ENCODE assay signal across 8 mouse cellular contexts in genomic region chr17:13006984-13007383, GRCm38 (mm10). TPM values are rescaled to one million over a fixed set of nuclear protein-coding genes. Genes with fewer than 3 reads are reported as not detected.
DNase-seq lines count a peak whose midpoint lies in the region; ATAC-seq lines count a peak whose summit lies in the region.

No protein-coding gene starts in this region.

- peak overlapping the region; percentile 60 for H3K4me2 ChIP-seq in kidney, embryonic 16.5 days (replicated peaks; ENCODE audit: low read depth, low read length)
- H3K4me2 ChIP-seq in embryonic facial prominence, embryonic 12.5 days (replicated peaks), result peak overlapping the region; percentile 72
- H3K4me2 ChIP-seq in intestine, embryonic 15.5 days (replicated peaks), result peak overlapping the region; percentile 85
- H3K4me2 ChIP-seq in neural tube, embryonic 12.5 days (replicated peaks), result peak overlapping the region; percentile 74

- H3K4me3 ChIP-seq in kidney, embryonic 16.5 days (ENCODE audit: low read length), result peak overlapping the region; percentile 89
- peak overlapping the region; percentile 87 for H3K4me3 ChIP-seq in embryonic facial prominence, embryonic 12.5 days
- H3K4me3 ChIP-seq in intestine, embryonic 15.5 days (replicated peaks), result no peak overlapping the region
- H3K4me3 ChIP-seq in neural tube, embryonic 12.5 days, result no peak overlapping the region

- H3K27ac ChIP-seq in kidney, embryonic 16.5 days (ENCODE audit: low read length), result peak overlapping the region; percentile 70
- H3K27ac ChIP-seq in embryonic facial prominence, embryonic 12.5 days, result no peak overlapping the region
- no peak overlapping the region for H3K27ac ChIP-seq in intestine, embryonic 15.5 days
- H3K27ac ChIP-seq in neural tube, embryonic 12.5 days, result no peak overlapping the region

- no peak for DNase-seq in kidney, postnatal 4 days
- no peak for DNase-seq in urinary bladder, adult 2 months (ENCODE audit: low spot score)
- no peak for DNase-seq in urinary bladder, postnatal 4 days (ENCODE audit: low spot score in 2 of 2)
- DNase-seq in left cerebral cortex, adult 9 months (ENCODE audit: low spot score in 2 of 2), result no peak

- ATAC-seq in kidney, embryonic 16.5 days (ENCODE audit: low FRiP score, low TSS enrichment), result no peak
- no peak for ATAC-seq in embryonic facial prominence, embryonic 12.5 days (ENCODE audit: insufficient number of reproducible peaks, insufficient read depth, low FRiP score, low TSS enrichment)
- ATAC-seq in intestine, embryonic 15.5 days, result no peak
- ATAC-seq in neural tube, embryonic 12.5 days (ENCODE audit: low FRiP score, low read depth), result no peak

- peaks cover 13% of the 10 kb centered on the region for H3K4me1 ChIP-seq in kidney, embryonic 16.5 days (ENCODE audit: insufficient read depth, low read length)
- H3K4me1 ChIP-seq in embryonic facial prominence, embryonic 12.5 days, result peaks cover 8% of the 10 kb centered on the region
- peaks cover 7% of the 10 kb centered on the region for H3K4me1 ChIP-seq in intestine, embryonic 15.5 days (replicated peaks)
- peaks cover 7% of the 10 kb centered on the region for H3K4me1 ChIP-seq in neural tube, embryonic 12.5 days

- no peaks in the 10 kb centered on the region for H3K9me3 ChIP-seq in kidney, embryonic 16.5 days (ENCODE audit: low read length)
- no peaks in the 10 kb centered on the region for H3K9me3 ChIP-seq in embryonic facial prominence, embryonic 12.5 days
- no peaks in the 10 kb centered on the region for H3K9me3 ChIP-seq in intestine, embryonic 15.5 days
- H3K9me3 ChIP-seq in neural tube, embryonic 12.5 days, result no peaks in the 10 kb centered on the region

- 36% methylated on average over 5 of the region's 5 CpGs for WGBS in kidney, embryonic 16.5 days
- WGBS in embryonic facial prominence, embryonic 12.5 days, result 45% methylated on average over 5 of the region's 5 CpGs
- WGBS in intestine, embryonic 15.5 days, result 42% methylated on average over 5 of the region's 5 CpGs
- 48% methylated on average over 5 of the region's 5 CpGs for WGBS in neural tube, embryonic 12.5 days

- H3K9ac ChIP-seq in kidney, embryonic 16.5 days (replicated peaks; ENCODE audit: low read length), result no peak overlapping the region
- H3K9ac ChIP-seq in embryonic facial prominence, embryonic 12.5 days, result 0 out of 2 replicates have a peak overlapping the region, but pooled peaks have one; percentile 44
- H3K9ac ChIP-seq in intestine, embryonic 15.5 days, result no peak overlapping the region
- H3K9ac ChIP-seq in neural tube, embryonic 12.5 days, result no peak overlapping the region

- H3K27me3 ChIP-seq in kidney, embryonic 16.5 days (ENCODE audit: insufficient read depth, low read length), result no peaks in the 10 kb centered on the region
- no peaks in the 10 kb centered on the region for H3K27me3 ChIP-seq in embryonic facial prominence, embryonic 12.5 days
- H3K27me3 ChIP-seq in intestine, embryonic 15.5 days (replicated peaks), result no peaks in the 10 kb centered on the region
- H3K27me3 ChIP-seq in neural tube, embryonic 12.5 days (replicated peaks), result no peaks in the 10 kb centered on the region

- H3K36me3 ChIP-seq in kidney, embryonic 16.5 days (ENCODE audit: insufficient read depth, low read length), result peaks cover 5% of the 10 kb centered on the region; the same call in 1 of the 2 replicates
- no peaks in the 10 kb centered on the region; the same call in 1 of the 2 replicates for H3K36me3 ChIP-seq in embryonic facial prominence, embryonic 12.5 days
- 0 out of 2 replicates have a peak, but pooled peaks cover 2% of the 10 kb centered on the region for H3K36me3 ChIP-seq in intestine, embryonic 15.5 days
- peaks cover 6% of the 10 kb centered on the region; the same call in 1 of the 2 replicates for H3K36me3 ChIP-seq in neural tube, embryonic 12.5 days

RNA-seq across cellular contexts. Expression of gene Sod2, which starts 0.3 kb away (rescaled TPM):
- polyA plus RNA-seq in kidney, embryonic 16.5 days (2015; fragmentation: Nextera tagmentation; extraction: Ambion mirVana), result 178 and 179 TPM in 2 replicates
- 83.1 and 87.8 TPM in 2 replicates for polyA plus RNA-seq in embryonic facial prominence, embryonic 12.5 days (2016; fragmentation: Nextera tagmentation; extraction: Ambion mirVana)
- 163 and 167 TPM in 2 replicates for polyA plus RNA-seq in intestine, embryonic 15.5 days (2015; fragmentation: Nextera tagmentation; extraction: Ambion mirVana)
- polyA plus RNA-seq in neural tube, embryonic 12.5 days (2016; fragmentation: Nextera tagmentation; extraction: Ambion mirVana), result 125 and 129 TPM in 2 replicates
- polyA plus RNA-seq in urinary bladder, adult 2 months (2012; rRNA removed), result 172 and 204 TPM in 2 replicates

RNA-seq across cellular contexts. Expression of gene Wtap, which starts 13.0 kb away (rescaled TPM):
- polyA plus RNA-seq in kidney, embryonic 16.5 days (2015; fragmentation: Nextera tagmentation; extraction: Ambion mirVana), result 124 and 135 TPM in 2 replicates
- 141 and 146 TPM in 2 replicates for polyA plus RNA-seq in embryonic facial prominence, embryonic 12.5 days (2016; fragmentation: Nextera tagmentation; extraction: Ambion mirVana)
- polyA plus RNA-seq in intestine, embryonic 15.5 days (2015; fragmentation: Nextera tagmentation; extraction: Ambion mirVana), result 109 and 120 TPM in 2 replicates
- 96.5 and 117 TPM in 2 replicates for polyA plus RNA-seq in neural tube, embryonic 12.5 days (2016; fragmentation: Nextera tagmentation; extraction: Ambion mirVana)
- 48.5 and 53.5 TPM in 2 replicates for polyA plus RNA-seq in urinary bladder, adult 2 months (2012; rRNA removed)

RNA-seq across cellular contexts. Expression of gene Gpr31b, which starts 45.1 kb away (rescaled TPM):
- polyA plus RNA-seq in kidney, embryonic 16.5 days (2015; fragmentation: Nextera tagmentation; extraction: Ambion mirVana), result not detected in 2 replicates
- not detected in 2 replicates for polyA plus RNA-seq in embryonic facial prominence, embryonic 12.5 days (2016; fragmentation: Nextera tagmentation; extraction: Ambion mirVana)
- polyA plus RNA-seq in intestine, embryonic 15.5 days (2015; fragmentation: Nextera tagmentation; extraction: Ambion mirVana), result 0.16 TPM in 1 of 2 replicates, not detected in the other
- polyA plus RNA-seq in neural tube, embryonic 12.5 days (2016; fragmentation: Nextera tagmentation; extraction: Ambion mirVana), result not detected in 2 replicates
- polyA plus RNA-seq in urinary bladder, adult 2 months (2012; rRNA removed), result not detected in 2 replicates

RNA-seq across cellular contexts. Expression of gene Acat2, which starts 46.4 kb away (rescaled TPM):
- polyA plus RNA-seq in kidney, embryonic 16.5 days (2015; fragmentation: Nextera tagmentation; extraction: Ambion mirVana), result 134 and 136 TPM in 2 replicates
- 280 and 284 TPM in 2 replicates for polyA plus RNA-seq in embryonic facial prominence, embryonic 12.5 days (2016; fragmentation: Nextera tagmentation; extraction: Ambion mirVana)
- polyA plus RNA-seq in intestine, embryonic 15.5 days (2015; fragmentation: Nextera tagmentation; extraction: Ambion mirVana), result 230 and 240 TPM in 2 replicates
- polyA plus RNA-seq in neural tube, embryonic 12.5 days (2016; fragmentation: Nextera tagmentation; extraction: Ambion mirVana), result 376 and 382 TPM in 2 replicates
- 19.6 and 24.7 TPM in 2 replicates for polyA plus RNA-seq in urinary bladder, adult 2 months (2012; rRNA removed)

RNA-seq across cellular contexts. Expression of gene Tcp10b, which starts 53.9 kb away (rescaled TPM):
- 0.09 TPM in 1 of 2 replicates, not detected in the other for polyA plus RNA-seq in kidney, embryonic 16.5 days (2015; fragmentation: Nextera tagmentation; extraction: Ambion mirVana)
- polyA plus RNA-seq in embryonic facial prominence, embryonic 12.5 days (2016; fragmentation: Nextera tagmentation; extraction: Ambion mirVana), result not detected in 2 replicates
- polyA plus RNA-seq in intestine, embryonic 15.5 days (2015; fragmentation: Nextera tagmentation; extraction: Ambion mirVana), result 0.16 TPM in 1 of 2 replicates, not detected in the other
- not detected in 2 replicates for polyA plus RNA-seq in neural tube, embryonic 12.5 days (2016; fragmentation: Nextera tagmentation; extraction: Ambion mirVana)
- polyA plus RNA-seq in urinary bladder, adult 2 months (2012; rRNA removed), result 0.56 and 0.65 TPM in 2 replicates

Comparison
In these comparisons a context has a peak if more than half of its experiments do, and no peak if none do; other contexts are left out.
1. H3K4me3 ChIP-seq: peak in kidney, embryonic 16.5 days (single experiment) and embryonic facial prominence, embryonic 12.5 days (single experiment); none in intestine, embryonic 15.5 days (single experiment) and neural tube, embryonic 12.5 days (single experiment).
2. Peak in every context shown above with its lines, with median percentiles within 50 percentile points of each other: H3K4me2 ChIP-seq.